Mouse (Mus musculus) gastrocnemius, postnatal 25 days (tissue): ENCODE results near the gene Phlpp1. TPM values are rescaled to one million over a fixed set of nuclear protein-coding genes. Genes with fewer than 3 reads are reported as not detected.
"Not testable (repeated sequence)": the region's sequence is repeated elsewhere in the genome, so short reads cannot be mapped to it uniquely, and the experiment has no call there.

Experiments used
- DNase-seq: peaks from one replicate; pipeline ENCODE4 v3.0.0; 2022
- total RNA-seq, 2 experiments: library from RNA; stranded (reverse); gene quantifications; 1 replicate in 1 of 2; 2 replicates in 1 of 2; pipeline ENCODE4 v1.2.3; 2021

Phlpp1 gene
- total RNA-seq, 2 experiments from 2014 or later = 5.4 to 5.7 TPM

DNA sequence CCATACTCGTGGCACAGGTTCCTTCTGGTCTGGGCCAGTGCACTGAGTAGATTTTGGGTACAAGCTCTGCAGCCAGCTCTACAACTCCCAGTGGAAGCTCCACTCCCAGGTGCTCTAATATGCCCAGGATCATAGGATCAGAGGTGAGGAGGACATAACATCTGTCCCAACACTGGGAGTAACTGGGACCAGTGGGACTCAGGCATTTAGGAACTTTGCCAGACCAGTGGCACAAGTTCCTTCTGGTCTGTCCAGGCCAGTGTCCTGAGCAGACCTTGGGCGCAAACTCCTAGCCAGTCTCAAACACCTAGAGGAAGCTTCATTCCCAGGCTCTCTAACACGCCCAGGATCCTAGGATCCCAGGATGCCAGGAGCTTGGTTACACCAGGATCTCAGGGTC is 72.7 kb downstream of the Phlpp1 start:
- DNase-seq = no peak

DNA sequence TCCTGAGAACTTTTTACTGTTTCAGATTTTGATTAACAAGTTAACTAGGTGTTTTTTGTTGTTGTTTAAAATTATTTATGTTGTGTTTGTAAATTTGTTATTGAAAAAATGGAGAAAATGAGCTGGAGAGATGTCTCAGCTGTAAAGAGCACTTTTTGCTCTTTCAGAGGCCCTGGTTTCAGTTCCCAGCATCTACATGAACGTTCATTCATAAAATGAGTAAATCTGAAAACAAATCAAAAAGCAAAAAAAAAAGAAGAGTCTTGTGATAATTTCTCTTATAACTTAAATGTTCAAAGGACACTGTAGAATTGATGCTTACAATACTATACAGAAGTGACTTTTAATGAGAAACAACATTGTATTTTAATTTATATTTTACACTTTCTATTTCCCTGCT is 82.5 kb downstream of the Phlpp1 start:
- DNase-seq = no peak

DNA sequence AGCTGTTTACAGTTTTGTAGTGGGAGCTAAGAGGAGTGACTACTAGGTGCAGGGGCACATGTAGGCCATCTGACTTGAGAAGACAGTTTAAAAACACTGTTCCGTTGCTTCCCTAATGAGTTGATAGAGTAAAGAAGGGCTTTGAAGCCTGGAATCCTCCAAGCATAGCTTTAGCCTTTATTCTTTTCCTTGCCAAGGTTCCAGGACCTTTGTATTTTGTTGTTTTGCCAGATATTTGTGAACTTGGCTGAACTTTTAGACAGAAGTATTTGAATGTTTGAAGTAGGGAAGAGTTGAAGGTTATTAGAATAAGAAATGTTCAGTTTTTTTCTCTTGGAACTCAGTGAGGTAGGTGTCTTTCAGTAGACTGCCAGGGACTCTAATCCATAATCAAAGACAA is 85.6 kb downstream of the Phlpp1 start:
- DNase-seq = no peak

DNA sequence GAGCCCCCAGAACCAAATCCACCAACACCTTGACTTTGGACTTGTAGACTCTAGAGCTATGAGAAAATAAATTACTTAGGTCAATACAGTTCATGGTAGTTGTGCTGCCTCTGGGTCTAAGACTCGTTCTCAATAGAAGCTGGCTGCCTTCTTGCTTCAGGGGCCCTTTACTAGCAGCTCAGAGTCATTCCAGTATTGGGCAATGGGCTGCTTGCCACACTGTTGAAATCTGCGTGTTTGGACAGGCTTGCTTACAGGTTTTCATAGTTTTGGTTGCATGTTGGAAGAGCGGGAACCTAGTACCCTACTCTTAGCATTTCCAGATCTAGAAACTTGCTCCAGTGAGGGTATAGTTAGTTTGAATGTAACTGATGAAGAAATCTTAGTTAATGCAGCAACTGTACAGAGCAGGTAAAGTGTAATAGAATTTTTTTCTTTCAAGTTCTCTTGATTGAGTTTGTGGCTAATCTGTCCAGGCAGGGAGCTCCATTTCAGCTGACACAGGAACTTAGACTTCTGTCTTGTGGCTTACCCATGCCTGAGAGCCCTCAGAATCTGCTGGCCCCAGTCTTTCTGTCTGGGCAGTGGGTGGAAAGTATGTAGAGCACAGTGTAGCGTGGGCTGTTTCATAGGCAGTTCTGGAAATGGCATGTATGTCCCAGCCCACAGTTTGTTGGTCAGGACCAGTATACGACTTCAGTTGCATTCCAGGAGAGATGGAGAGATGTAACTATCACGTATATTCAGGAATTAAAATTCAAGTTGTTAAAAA is 96.7 kb downstream of the Phlpp1 start:
- no peak for DNase-seq

DNA sequence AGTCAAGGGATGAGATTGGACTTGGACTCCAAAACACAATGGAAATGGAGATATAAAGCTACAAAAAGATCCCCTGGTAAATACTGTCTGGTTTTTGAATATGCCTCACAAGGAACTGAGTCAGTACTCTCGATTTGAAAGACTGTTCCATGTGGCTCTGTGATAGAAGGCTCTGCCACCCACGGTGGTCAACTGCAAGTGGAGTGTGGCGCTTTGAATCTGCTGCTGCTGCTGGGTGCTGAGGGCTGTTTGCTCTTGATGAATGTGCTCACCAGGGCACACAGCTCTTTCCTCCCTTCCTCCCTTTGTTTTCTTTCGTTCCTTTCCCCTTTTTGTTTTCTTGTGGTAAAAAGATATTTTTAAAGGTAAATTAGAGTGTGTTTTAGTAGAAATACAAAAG is 97.8 kb downstream of the Phlpp1 start:
- no peak for DNase-seq

DNA sequence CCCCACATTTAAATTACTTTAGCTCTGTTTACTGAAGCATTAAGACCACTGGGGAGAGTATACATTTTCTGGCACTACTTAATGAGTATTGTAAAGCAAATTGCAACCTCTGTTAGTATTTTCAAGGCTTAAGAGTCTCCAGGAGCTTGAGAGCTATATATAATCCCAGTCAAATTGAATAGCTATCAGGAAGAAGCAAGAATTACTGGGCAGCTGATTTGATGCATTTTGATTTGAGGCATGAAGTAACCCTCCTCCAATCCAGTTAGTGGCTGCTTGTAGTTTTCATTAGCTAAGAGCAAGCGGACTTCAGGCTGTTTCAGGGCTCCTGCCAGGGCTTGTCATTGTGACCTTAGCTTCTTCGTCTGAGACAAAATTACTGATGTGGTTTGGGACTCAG is 101.4 kb downstream of the Phlpp1 start:
- DNase-seq = no peak

DNA sequence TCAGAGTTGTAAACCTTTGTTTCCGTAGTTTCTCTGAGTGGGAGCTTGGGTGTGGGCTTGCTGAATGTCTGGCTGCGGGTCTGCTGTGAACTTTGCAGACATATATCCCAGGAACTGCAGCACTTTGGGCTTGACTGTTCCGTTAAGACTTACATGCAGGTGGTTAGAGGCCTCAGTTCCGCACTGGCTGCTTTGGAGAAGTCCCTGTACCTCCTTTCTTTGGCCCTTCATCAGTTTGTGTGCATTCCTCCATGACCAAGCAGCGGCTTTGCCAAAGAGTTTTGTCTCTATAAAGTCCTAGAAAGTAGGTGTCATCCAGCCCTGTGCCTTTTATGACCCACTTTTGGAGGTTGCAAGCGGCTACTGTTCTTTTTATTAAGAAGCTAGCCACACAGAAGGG is 102.2 kb downstream of the Phlpp1 start:
- DNase-seq = no peak

DNA sequence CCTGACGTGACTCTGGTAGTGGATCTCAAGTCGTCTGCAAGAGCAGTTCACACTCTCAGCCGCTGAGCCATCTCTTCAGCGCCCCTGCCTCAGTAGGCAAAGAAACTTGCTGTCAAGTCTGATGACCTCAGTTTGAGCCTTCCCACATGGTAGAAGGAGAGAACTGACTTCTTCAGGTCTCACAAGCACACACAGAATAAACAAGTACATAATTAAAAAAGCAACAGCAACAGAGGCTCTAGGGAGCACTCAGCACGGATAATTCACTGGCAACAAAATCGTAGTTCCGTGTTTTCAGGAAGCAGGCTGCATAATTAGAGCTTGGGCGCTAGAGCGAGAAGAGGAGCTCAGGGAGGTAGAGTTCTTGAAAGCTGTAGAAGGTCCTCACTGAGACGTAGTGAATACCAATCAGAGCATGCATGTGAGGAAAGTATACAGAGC is 103.0 kb downstream of the Phlpp1 start:
- DNase-seq = no peak

DNA sequence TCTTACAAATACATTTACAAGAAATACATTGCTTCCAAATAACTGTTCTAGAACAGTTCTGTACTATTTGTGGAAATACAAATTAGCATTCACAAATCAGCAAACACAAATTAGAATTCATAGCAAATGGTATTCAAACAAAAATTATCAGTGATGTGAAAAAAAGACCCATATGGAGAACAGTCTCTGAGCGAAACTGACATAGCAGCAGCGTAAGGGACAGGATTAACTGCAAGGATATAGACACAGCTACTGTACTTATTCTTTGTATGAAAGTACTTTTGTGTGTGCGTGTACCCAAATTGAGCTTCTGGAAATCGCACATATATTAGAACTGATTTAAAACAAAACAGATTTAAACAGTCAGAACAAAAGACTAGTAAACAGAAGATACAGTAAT is 103.6 kb downstream of the Phlpp1 start:
- no peak for DNase-seq

DNA sequence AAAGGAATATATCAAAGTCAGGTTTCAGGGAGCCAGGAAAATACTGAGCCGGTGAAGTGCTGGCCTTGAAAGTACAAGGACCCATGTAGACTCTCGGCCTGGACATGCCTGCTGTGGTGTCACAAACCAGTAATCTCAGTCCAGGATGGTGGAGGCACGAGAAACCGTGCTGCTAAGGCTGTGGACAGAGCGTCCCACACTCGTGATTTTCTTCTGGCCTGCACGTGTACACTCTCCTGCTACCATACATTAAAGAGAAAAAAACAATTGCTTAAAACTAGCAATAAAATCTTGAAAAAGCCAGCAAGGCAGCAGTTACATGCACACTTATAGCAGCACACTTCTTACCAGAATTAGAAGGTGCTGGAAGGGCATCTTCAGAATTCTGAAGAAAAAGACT is 104.2 kb downstream of the Phlpp1 start:
- no peak for DNase-seq

DNA sequence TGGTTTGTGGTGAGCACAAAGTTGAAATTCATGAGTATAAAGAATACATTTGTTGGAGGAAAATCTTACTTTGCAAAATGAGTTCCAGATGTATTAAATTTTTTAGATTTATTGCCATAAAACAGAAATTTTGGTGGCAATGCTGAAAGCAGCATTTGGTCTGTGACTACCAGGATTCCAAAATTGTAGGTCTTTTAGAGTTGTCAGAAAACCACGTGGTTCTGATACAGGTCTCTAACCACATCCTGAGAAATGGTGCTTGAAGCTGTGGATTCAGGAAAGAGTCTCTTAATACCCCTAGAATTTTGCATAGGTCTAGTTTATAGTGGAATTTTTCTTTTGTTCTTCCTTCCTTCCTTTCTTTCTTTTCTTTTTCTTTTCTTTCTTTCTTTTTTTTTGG is 105.3 kb downstream of the Phlpp1 start:
- DNase-seq = no peak

DNA sequence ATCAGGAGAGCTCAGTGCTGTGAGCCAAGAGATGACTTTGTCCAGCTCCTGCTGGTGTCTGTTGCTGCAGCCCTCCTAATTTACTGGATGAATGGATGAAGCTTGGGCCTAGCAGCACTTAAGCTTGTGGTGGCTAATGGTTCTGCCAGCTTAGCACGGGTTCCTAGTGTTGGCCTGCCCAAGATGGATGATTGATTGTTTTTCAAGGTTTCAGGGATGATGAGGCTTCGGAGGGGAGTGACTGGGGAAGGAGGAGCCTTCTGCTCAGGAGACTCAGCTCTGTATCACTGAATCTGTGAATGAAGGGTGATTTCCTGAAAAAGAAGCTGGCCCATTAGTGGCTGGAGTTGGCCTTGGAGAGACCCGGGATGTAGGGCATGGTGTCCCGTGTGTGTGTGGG is 105.7 kb downstream of the Phlpp1 start:
- DNase-seq = no peak

DNA sequence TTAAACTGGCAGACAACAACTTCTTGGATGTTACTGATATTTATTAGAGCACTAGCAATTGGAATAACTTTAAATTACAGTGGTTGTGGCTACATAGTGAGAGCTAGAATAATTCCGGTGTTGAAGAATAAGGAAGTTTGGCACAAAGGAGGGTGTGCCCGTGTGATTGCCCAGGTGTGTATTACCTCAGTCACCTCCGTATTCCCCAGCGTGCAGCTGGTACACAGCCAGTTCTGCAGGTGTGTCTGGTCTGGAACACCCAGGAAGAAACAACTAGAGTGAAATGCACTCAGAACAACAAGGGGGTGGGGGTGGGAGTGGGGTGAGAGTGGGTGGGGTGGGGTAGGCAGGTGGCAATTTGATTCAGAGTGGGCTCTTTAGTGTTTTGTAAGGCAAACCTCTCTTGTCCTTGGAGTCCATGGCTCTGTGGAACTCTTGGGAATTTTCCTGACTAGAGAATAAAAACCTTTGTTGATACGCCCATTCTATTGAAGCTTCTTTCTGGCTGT is 107.1 kb downstream of the Phlpp1 start:
- no peak for DNase-seq

DNA sequence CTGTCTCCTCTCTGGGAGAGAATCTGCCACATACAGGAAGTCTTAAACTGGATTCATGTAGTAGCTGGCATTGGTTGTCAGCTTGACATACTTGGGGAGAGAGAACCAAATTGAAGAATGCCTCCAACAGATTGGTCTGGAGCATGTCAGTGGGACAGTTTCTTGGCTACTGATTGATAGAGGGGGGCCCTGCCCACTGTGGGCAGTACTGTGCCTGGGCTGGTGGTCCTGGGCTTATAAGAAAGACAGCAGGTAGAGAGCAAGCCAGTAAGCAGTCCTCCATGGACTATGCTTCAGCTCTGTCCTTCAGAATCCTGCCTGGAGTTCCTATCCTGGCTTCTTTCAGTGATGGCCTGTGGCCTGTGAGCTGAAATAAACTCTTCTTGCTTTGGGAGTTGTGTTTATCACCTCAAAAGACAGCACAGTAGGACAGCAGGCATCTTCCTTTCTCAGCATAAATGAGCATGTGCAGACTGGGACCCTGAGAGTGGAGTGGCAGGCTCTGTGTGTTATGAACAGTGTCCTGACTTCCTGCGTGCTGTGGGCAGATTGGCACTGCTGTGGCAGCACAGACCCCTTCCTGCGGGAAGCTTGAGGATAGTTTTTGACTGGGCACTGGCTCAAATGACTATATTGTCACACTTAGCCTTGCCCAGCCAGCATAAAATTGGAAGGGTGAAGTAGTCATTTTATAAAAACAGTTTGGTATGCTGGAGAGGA is 108.0 kb downstream of the Phlpp1 start:
- DNase-seq = no peak

DNA sequence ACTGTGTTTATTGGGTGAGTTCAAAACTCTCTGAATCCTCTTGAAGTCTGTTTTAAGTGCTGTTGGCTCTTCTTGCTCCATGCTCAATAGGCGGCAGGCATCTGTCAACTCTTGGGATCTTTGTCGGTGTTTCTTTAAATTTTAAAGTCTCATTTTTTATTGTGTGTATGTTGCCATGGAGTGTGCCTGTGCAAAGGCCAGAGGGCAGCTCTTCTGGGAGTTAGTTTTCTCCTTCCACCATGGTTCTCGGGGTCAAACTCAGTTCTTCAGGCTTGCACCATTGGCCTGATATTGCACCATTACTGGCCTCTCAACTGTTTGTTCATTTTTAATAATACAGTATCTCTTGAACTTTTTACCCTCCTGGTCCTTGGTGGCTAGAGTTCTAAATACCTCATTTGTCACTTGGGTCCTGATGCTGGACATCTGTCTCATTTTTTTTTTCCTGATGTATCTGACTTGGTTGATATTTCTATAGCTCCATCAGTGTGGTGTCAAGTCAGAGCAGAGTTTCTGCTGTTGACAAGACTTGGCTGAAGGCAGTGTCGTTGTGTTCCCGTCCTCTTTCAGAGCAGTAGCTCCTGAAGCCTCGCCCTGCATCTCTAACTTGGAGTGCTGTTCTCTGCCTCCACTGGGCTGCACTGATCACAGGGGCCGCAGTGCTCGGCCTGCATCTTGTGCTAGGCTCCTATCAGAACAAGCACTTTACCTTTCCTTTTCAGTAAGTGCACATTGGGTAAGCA is 108.8 kb downstream of the Phlpp1 start:
- no peak for DNase-seq

DNA sequence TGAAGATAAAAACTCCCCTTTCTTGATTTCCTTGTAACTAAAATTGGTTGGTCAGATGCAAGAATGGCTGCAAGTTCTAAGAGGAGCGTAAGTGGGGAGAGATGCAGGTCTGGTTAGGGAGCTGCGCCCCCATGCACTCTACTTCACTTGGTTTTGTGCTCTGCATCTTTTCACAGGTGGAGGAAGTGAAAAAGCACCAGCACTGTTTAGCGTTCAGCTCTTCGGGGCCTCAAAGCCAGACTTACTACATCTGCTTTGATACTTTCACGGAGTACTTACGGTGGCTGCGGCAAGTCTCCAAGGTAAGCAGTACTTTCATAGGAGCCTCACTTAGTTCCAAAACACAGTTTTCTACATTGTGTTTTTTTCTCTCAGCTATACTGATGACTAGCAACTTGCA is 115.3 kb downstream of the Phlpp1 start:
- DNase-seq = no peak

DNA sequence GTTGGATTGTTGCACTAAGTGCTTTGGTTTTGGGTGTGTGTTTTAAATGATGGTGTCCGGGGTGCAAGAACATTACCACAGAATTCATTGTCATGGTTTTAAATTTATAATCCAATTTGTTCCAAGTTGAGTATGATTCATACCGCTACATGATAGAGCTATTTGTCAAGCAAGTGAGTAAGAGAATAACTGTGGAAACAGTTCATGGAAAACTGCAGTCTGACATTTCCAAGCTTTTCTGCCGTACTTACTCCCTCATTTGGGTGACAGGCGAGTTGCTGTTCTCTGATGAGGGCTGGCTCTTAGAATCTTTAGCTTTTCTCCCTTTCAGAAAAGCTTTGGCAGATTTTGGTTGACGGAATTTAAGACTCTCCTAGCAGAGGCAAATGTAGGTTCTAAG is 117.5 kb downstream of the Phlpp1 start:
- no peak for DNase-seq

DNA sequence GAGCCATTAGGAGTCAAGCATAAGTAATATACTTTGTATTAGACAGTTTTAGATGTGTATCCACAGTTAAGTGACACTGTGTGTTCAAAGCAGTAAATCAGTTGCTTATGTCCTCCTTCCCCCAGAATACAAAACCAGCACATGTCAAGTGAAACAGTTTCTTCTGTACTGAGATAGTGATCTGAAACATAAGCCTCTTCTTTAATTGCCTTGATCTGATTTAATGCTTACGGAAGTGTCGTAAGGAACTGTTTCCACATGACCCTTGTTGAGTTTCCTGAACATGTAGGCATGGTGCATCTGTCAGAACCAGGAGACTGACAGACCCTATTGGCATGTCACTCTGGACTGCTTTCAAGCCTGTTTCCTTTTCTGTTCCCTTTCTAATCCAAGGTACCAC is 118.0 kb downstream of the Phlpp1 start:
- DNase-seq = no peak

DNA sequence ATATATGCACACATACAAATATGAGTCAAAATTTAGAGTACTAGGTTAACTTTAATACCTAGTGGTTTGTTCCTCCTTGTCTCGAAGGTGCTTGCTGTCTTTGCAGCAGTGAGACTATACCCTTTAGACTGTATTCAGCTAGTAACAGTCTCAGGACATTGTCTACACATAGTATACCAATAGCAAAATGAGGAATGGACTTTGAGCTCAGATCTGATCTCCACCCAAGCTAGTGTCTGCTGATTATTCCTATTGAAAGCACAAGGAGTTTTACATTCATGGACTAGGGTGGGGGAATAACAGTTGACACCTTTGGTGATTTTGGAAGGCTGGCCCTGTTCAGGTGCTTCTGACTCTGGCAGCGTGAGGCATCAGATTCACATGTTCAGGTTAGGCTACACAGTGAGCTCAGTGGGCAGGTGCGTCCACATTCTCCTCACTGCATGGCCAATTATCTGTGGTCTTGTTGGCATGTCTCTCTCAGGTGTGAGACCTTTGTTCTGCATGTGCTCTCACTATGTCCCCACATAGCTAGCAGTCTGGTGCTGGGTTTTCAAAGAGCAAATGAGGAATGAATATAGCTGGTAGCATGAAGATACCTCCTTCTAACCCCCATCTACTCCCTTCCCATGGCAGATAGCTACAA is 138.0 kb downstream of the Phlpp1 start:
- no peak for DNase-seq

DNA sequence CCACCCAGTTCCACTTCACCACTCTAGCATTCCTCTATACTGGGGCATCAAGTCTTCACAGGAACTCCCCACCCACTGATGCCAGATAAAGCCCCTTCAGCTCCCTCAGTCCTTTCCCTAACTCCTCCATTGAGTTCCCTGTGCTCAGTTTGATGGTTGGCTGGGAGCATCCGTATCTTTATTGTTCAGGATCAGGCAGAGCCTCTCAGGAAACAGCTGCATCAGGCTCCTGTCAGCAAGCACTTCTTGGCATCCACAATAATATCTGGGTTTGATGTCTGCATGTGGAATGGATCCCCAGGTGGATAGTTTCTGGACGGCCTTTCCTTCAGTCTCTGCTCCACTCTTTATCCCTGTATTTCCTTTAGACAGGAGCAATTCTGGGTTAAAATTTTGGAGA is 138.7 kb downstream of the Phlpp1 start:
- no peak for DNase-seq

DNA sequence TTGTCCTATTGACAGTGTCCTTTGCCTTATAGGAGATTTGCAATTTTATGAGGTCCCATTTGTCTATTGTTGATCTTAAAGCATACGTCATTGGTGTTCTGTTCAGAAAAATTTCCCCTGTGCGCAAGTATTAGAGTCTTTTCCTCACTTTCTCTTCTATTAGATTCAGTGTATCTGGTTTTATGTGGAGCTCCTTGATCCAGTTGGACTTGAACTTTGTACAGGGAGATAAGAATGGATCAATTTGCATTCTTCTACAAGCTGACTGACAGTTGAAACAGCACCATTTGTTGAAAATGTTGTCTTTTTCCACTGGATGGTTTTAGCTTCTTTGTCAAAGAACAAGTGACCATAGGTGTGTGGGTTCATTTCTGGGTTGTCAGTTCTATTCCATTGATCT is 140.3 kb downstream of the Phlpp1 start:
- not testable (repeated sequence) for DNase-seq

DNA sequence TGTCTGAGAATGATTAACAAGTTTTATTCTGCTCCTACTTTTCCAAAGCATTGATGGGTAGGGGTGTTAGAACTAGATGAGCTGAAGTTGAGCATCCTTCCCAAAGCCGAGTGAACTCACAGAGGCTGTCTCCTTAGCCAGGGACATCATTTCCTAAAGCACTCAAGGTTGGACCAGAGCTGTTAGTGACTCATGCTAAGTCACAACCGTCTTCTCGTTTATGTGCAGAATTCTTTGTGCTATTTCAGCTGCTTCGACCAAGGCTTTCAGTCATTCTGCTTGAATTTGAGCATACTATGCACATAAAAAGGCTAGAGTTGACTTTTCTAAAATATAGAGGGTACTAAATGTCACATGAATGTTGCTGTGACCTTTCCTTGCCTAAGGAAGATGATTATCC is 142.9 kb downstream of the Phlpp1 start:
- DNase-seq = no peak
